Mouse (Mus musculus) stomach, postnatal 0 days (tissue): Measurements from ENCODE around the gene 4933424G06Rik. TPM values are rescaled to one million over a fixed set of nuclear protein-coding genes. Genes with fewer than 3 reads are reported as not detected.
A peak's percentile ranks its signal among the peaks of the same experiment; 100 is the strongest.

Source experiments
- ATAC-seq: fragments of 200-750 bp; cut with Nextera tagmentation; 2 replicates; pipeline ENCODE4 v1.8.0; 2017; ENCODE audit not compliant: low FRiP score, low TSS enrichment
- DNase-seq: peaks from one replicate; pipeline ENCODE4 v3.0.0-alpha.2; 2016; ENCODE audit warnings: low spot score
- H3K27ac ChIP-seq: fragments of 300-500 bp; sonication (generic); replicated peaks from 2 replicates; pipeline ENCODE4 v1.5.1; 2014; ENCODE audit warnings: mild to moderate bottlenecking, control low read depth
- H3K27me3 ChIP-seq: fragments of 300-500 bp; sonication (generic); 2 replicates; pipeline ENCODE4 v1.6.1; 2014; ENCODE audit warnings: low read length; ENCODE audit not compliant: control insufficient read depth, insufficient read depth
- H3K36me3 ChIP-seq: fragments of 300-500 bp; sonication (generic); 2 replicates; pipeline ENCODE4 v1.6.1; 2014; ENCODE audit warnings: low read length, mixed read lengths; ENCODE audit not compliant: control insufficient read depth, insufficient read depth
- H3K4me1 ChIP-seq: fragments of 300-500 bp; sonication (generic); replicated peaks from 2 replicates; pipeline ENCODE4 v1.6.1; 2014; ENCODE audit warnings: antibody characterized with exemption; ENCODE audit not compliant: control insufficient read depth, insufficient read depth
- H3K4me2 ChIP-seq: fragments of 300-500 bp; sonication (generic); replicated peaks from 2 replicates; pipeline ENCODE4 v1.6.1; 2014; ENCODE audit warnings: low read depth, mild to moderate bottlenecking, control low read depth, moderate library complexity
- H3K4me3 ChIP-seq: fragments of 300-500 bp; sonication (generic); 2 replicates; pipeline ENCODE4 v1.5.1; 2014; ENCODE audit warnings: low read depth, low read length, control low read depth
- H3K9ac ChIP-seq: fragments of 300-500 bp; sonication (generic); 2 replicates; pipeline ENCODE4 v1.6.1; 2014; ENCODE audit warnings: mild to moderate bottlenecking, low read length, control low read depth, mixed read lengths
- H3K9me3 ChIP-seq: fragments of 300-500 bp; sonication (generic); 2 replicates; pipeline ENCODE4 v1.6.1; 2016; ENCODE audit warnings: low read length; ENCODE audit not compliant: control insufficient read depth
- CTCF ChIP-seq: IDR thresholded peaks from 2 replicates; pipeline ENCODE4 v1.5.1; 2016; ENCODE audit warnings: antibody characterized with exemption, low read depth, mild to moderate bottlenecking, moderate library complexity
- EP300 ChIP-seq: optimal IDR thresholded peaks from 2 replicates; pipeline ENCODE3; 2016; ENCODE audit warnings: antibody characterized with exemption
- WGBS: fragments of 180-500 bp; shearing (Covaris S2); extraction: QIAGEN DNeasy Blood & Tissue Kit; methylation state at CpG from one replicate; pipeline ENCODE4 v1.1.7; 2014; 5-methylcytosine and 5-hydroxymethylcytosine counted together
- polyA plus RNA-seq: library from polyadenylated mRNA; unstranded; fragments of >200 nt; fragmentation: Nextera tagmentation; extraction: Ambion mirVana; gene quantifications from 2 replicates; pipeline ENCODE4 v1.2.1, GENCODE M21; 2015

Gene 4933424G06Rik
- polyA plus RNA-seq, 1 experiment from 2014 or later: 0.16 TPM

- WGBS: 68% methylated on average over 5 of the region's 5 CpGs
- peaks cover 20% of the 10 kb centered on the region for H3K36me3 ChIP-seq
These were observed 12.9 kb upstream of the 4933424G06Rik start for GRCm38 (mm10) chr1:36697030-36697429.

GRCm38 (mm10) chr1:36707166-36707565 is 2.8 kb upstream of the 4933424G06Rik start:
- Histone ChIP-seq H3K36me3 (peaks cover 23% of the 10 kb centered on the region), H3K9ac (no peak overlapping the region), H3K4me3 (no peak overlapping the region), H3K9me3 (no peaks in the 10 kb centered on the region), H3K4me1 (0 out of 2 replicates have a peak, but pooled peaks cover 7% of the 10 kb centered on the region), H3K27ac (no peak overlapping the region), H3K27me3 (no peaks in the 10 kb centered on the region), H3K4me2 (no peak overlapping the region)
- 72% methylated on average over 2 of the region's 2 CpGs for WGBS
- DNase-seq (no peak), ATAC-seq (no peak)
- no peak for TF ChIP-seq CTCF

More at GRCm38 (mm10) chr1:36697030-36697429, 12.9 kb upstream of the 4933424G06Rik start:
- Histone ChIP-seq H3K9me3 (no peaks in the 10 kb centered on the region), H3K4me3 (no peak overlapping the region), H3K9ac (no peak overlapping the region), H3K27ac (no peak overlapping the region), H3K4me1 (no peaks in the 10 kb centered on the region), H3K4me2 (no peak overlapping the region), H3K27me3 (no peaks in the 10 kb centered on the region)
- ATAC-seq: no peak
- DNase-seq: no peak
- no peak for TF ChIP-seq EP300
- TF ChIP-seq CTCF: no peak

GRCm38 (mm10) chr1:36707797-36708196 is 2.2 kb upstream of the 4933424G06Rik start:
- ATAC-seq (no peak), DNase-seq (no peak)
- 0 out of 2 replicates have a peak, but pooled peaks cover 7% of the 10 kb centered on the region for H3K4me1 ChIP-seq
- H3K9ac ChIP-seq: peak overlapping the region; percentile 94; the same call in 1 of the 2 replicates
- no peak overlapping the region for H3K4me3 ChIP-seq
- H3K9me3 ChIP-seq: no peaks in the 10 kb centered on the region
- TF ChIP-seq CTCF: no peak
- no peak for TF ChIP-seq EP300
- WGBS: 77% methylated on average over 3 of the region's 3 CpGs
- no peaks in the 10 kb centered on the region for H3K27me3 ChIP-seq
- H3K27ac ChIP-seq: no peak overlapping the region
- no peak overlapping the region for H3K4me2 ChIP-seq
- peaks cover 20% of the 10 kb centered on the region for H3K36me3 ChIP-seq

DNA sequence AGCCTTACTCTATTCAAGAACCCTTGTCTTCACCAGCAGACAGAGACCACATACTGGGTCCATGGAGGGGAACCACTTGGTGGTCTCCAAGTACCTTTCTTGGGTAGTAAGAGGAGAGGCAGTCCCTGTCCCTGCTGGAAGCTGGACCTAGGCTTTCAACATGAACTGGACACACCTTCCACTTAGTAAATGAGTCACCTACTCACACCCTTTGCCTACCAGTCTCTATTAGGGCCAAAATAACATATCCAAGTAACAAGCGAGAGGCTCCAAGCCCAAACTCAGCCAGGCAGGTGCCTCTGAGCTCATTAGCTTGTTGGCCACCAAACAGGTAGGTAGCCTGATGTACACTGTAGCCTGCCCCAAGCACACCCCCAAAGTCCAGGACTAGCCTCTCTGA is 1.3 kb upstream of the 4933424G06Rik start:
- peaks cover 13% of the 10 kb centered on the region for H3K36me3 ChIP-seq
- 50% methylated on average over 1 of the region's 1 CpGs for WGBS
- H3K9me3 ChIP-seq: no peaks in the 10 kb centered on the region
- peak; percentile 29 for DNase-seq
- H3K9ac ChIP-seq: peak overlapping the region; percentile 94
- peak overlapping the region; percentile 91 for H3K27ac ChIP-seq
- ATAC-seq: peak; percentile 56
- peak overlapping the region; percentile 99 for H3K4me3 ChIP-seq
- no peak for TF ChIP-seq EP300
- TF ChIP-seq CTCF: no peak
- 0 out of 2 replicates have a peak, but pooled peaks cover 7% of the 10 kb centered on the region for H3K4me1 ChIP-seq
- H3K27me3 ChIP-seq: no peaks in the 10 kb centered on the region
- H3K4me2 ChIP-seq: peak overlapping the region; percentile 81

DNA sequence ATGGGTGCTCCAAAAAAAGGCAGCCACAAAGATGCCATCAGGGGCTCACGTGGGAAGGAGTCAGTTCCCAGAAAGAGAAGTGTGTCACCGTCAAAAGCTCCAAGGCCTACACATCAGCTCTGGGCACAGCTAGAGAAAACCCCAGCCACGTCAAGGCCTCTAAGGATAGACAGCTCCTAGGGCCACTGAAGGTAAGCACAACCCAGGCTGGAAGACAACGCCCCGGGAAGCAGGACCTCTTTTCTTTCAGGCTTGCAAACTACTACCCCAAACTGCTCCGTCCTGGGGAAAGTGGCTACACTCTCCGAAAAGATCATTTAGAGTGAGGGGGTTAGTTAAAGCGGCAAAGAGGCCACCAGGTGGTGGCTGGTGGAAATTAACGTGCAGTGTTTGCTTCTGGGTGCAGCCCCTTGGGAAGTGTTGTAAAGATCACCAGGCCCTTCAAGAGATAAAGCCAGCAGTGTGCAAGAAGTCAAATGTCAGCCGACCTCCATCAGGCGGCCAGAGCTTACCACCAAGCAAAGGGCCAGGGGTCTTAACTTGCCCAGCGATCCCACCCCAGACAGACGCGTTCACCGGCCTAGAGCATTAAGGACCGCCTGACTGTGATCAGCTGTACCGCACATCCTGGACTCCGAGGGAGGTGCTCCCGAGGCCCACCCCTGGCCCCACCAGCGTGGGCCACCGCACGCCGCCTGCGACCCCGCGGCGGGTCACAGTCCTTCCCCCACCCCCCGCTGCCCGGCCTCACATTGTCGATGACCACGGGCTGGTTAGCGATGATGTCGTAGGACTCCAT is 695 bp upstream of the 4933424G06Rik start:
- under 1% methylated on average over 33 of the region's 33 CpGs for WGBS
- ATAC-seq: peak; percentile 64
- peak; percentile 48 for DNase-seq
- peaks cover 8% of the 10 kb centered on the region; the same call in 1 of the 2 replicates for H3K36me3 ChIP-seq
- peak overlapping the region; percentile 94 for H3K9ac ChIP-seq
- TF ChIP-seq EP300: no peak
- TF ChIP-seq CTCF: peak; percentile 61
- peak overlapping the region; percentile 81 for H3K4me2 ChIP-seq
- H3K4me1 ChIP-seq: 0 out of 2 replicates have a peak, but pooled peaks cover 7% of the 10 kb centered on the region
- no peaks in the 10 kb centered on the region for H3K9me3 ChIP-seq
- no peaks in the 10 kb centered on the region for H3K27me3 ChIP-seq
- peak overlapping the region; percentile 91 for H3K27ac ChIP-seq
- peak overlapping the region; percentile 99 for H3K4me3 ChIP-seq

GRCm38 (mm10) chr1:36711104-36711503 is 1.2 kb downstream of the 4933424G06Rik start:
- Histone ChIP-seq H3K9me3 (no peaks in the 10 kb centered on the region), H3K4me1 (0 out of 2 replicates have a peak, but pooled peaks cover 7% of the 10 kb centered on the region), H3K4me2 (no peak overlapping the region), H3K27ac (no peak overlapping the region), H3K27me3 (no peaks in the 10 kb centered on the region), H3K9ac (no peak overlapping the region), H3K36me3 (no peaks in the 10 kb centered on the region), H3K4me3 (no peak overlapping the region)
- ATAC-seq (no peak), DNase-seq (no peak)
- TF ChIP-seq EP300: no peak
- TF ChIP-seq CTCF: no peak
- 95% methylated on average over 2 of the region's 2 CpGs for WGBS
